Mouse (Mus musculus): ENCODE results near the gene Sap18b. TPM values are rescaled to one million over a fixed set of nuclear protein-coding genes. Genes with fewer than 3 reads are reported as not detected.

Gene Sap18b
- polyA plus RNA-seq, 1 experiment from 2014 or later, result 360 TPM

GRCm38 (mm10) chr8:95871690-95872089 is 46.5 kb downstream of the Sap18b start:
- WGBS, result 93% methylated on average over 16 of the region's 16 CpGs
- H3K36me3 ChIP-seq (ENCODE audit: control insufficient read depth, insufficient read depth, low read length), result peaks cover 58% of the 10 kb centered on the region

GRCm38 (mm10) chr8:95875270-95875669 is 50.1 kb downstream of the Sap18b start:
- Histone ChIP-seq H3K9ac (replicated peaks; ENCODE audit: low read depth, low read length) (no peak overlapping the region), H3K9me3 (ENCODE audit: control insufficient read depth, low read depth, low read length) (no peaks in the 10 kb centered on the region), H3K27ac (ENCODE audit: low read length) (no peak overlapping the region), H3K36me3 (ENCODE audit: control insufficient read depth, insufficient read depth, low read length) (peaks cover 35% of the 10 kb centered on the region), H3K4me3 (ENCODE audit: low read depth, low read length) (no peak overlapping the region), H3K4me1 (ENCODE audit: control insufficient read depth, insufficient read depth, low read length) (peaks cover 4% of the 10 kb centered on the region), H3K4me2 (replicated peaks; ENCODE audit: low read depth, low read length) (no peak overlapping the region), H3K27me3 (ENCODE audit: control insufficient read depth, insufficient read depth, low read length) (no peaks in the 10 kb centered on the region)
- ATAC-seq (ENCODE audit: insufficient number of reproducible peaks, insufficient read depth, low FRiP score, low read depth), result no peak
- WGBS, result 96% methylated on average over 7 of the region's 7 CpGs

More at GRCm38 (mm10) chr8:95871690-95872089, 46.5 kb downstream of the Sap18b start:
- Histone ChIP-seq H3K4me3 (ENCODE audit: low read depth, low read length) (no peak overlapping the region), H3K4me1 (ENCODE audit: control insufficient read depth, insufficient read depth, low read length) (no peaks in the 10 kb centered on the region), H3K27me3 (ENCODE audit: control insufficient read depth, insufficient read depth, low read length) (no peaks in the 10 kb centered on the region), H3K9ac (replicated peaks; ENCODE audit: low read depth, low read length) (no peak overlapping the region), H3K27ac (ENCODE audit: low read length) (no peak overlapping the region), H3K9me3 (ENCODE audit: control insufficient read depth, low read depth, low read length) (no peaks in the 10 kb centered on the region), H3K4me2 (replicated peaks; ENCODE audit: low read depth, low read length) (no peak overlapping the region)
- no peak for ATAC-seq (ENCODE audit: insufficient number of reproducible peaks, insufficient read depth, low FRiP score, low read depth)

Other genes with a start within 250 kb of the Sap18b start
- not detected in 2 replicates for gene Prss54, start 249.0 kb upstream of the Sap18b start, polyA plus RNA-seq (2014; fragmentation: Nextera tagmentation; extraction: Ambion mirVana)
- gene Gins3, start 191.9 kb upstream of the Sap18b start, polyA plus RNA-seq (2014; fragmentation: Nextera tagmentation; extraction: Ambion mirVana), result 21.4 and 25.0 TPM in 2 replicates
- gene Ndrg4, start 148.4 kb upstream of the Sap18b start, polyA plus RNA-seq (2014; fragmentation: Nextera tagmentation; extraction: Ambion mirVana), result 21.0 and 22.3 TPM in 2 replicates
- 17.4 and 18.8 TPM in 2 replicates for gene Setd6, start 109.5 kb upstream of the Sap18b start, polyA plus RNA-seq (2014; fragmentation: Nextera tagmentation; extraction: Ambion mirVana)
- gene Cnot1, start 17.9 kb upstream of the Sap18b start, polyA plus RNA-seq (2014; fragmentation: Nextera tagmentation; extraction: Ambion mirVana), result 113 and 117 TPM in 2 replicates
- 15.0 and 16.3 TPM in 2 replicates for gene Slc38a7, start 28.2 kb downstream of the Sap18b start, polyA plus RNA-seq (2014; fragmentation: Nextera tagmentation; extraction: Ambion mirVana)
- gene Got2, start 63.2 kb downstream of the Sap18b start, polyA plus RNA-seq (2014; fragmentation: Nextera tagmentation; extraction: Ambion mirVana), result 67.7 and 73.0 TPM in 2 replicates

Data from stomach, embryonic 14.5 days (tissue).